Mouse (Mus musculus) thymus, adult 2 months (tissue): ENCODE data around the gene Hcrt.

Experiments used
- CTCF ChIP-seq: fragments of 200-500 bp; IDR thresholded peaks from 2 replicates; pipeline ENCODE4 v1.5.1; 2012; ENCODE audit warnings: mild to moderate bottlenecking, control low read depth, low read length, moderate library complexity, borderline replicate concordance; ENCODE audit not compliant: control insufficient read depth, poor library complexity, insufficient read depth; ENCODE audit errors: extremely low read depth
- POLR2A ChIP-seq: fragments of 200-500 bp; IDR thresholded peaks from 2 replicates; pipeline ENCODE4 v1.6.1; 2012; ENCODE audit warnings: mild to moderate bottlenecking, low read length, control low read depth, moderate library complexity; ENCODE audit not compliant: control insufficient read depth, poor library complexity, insufficient read depth; ENCODE audit errors: extremely low read depth

DNA sequence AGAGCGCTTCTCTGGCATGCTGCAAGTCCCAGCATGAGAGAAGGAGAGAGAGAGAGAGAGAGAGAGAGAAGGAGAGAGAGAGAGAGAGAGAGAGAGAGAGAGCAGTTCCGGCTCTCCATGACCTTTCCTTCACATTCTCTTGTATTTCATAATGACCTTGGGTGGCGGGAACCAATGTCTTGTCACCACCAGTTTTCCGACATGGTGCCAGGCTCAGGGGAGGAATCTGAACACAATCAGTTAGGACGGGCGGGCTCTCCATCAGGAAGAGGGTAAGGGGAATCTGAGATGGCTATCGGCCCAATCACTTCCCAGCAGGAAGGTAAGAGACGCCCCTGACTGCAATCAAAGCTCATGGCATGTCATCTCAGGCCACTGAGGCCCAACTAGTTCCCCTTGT lies 17.5 kb upstream of the Hcrt start:
- TF ChIP-seq CTCF (no peak), POLR2A (no peak)
